Mouse (Mus musculus) lung, postnatal 0 days (tissue): ENCODE results near the gene Crb2. TPM values are rescaled to one million over a fixed set of nuclear protein-coding genes. Genes with fewer than 3 reads are reported as not detected.

Experiments
- ATAC-seq: fragments of 200-750 bp; cut with Nextera tagmentation; 2 replicates; pipeline ENCODE4 v1.8.0; 2017; ENCODE audit warnings: moderate library complexity
- DNase-seq: peaks from one replicate; pipeline ENCODE4 v3.0.0-alpha.2; 2016; ENCODE audit warnings: low spot score
- H3K27ac ChIP-seq: fragments of 300-500 bp; sonication (generic); 2 replicates; pipeline ENCODE4 v1.5.1; 2014; ENCODE audit warnings: antibody characterized with exemption, mild to moderate bottlenecking, low read length, mixed read lengths
- H3K27me3 ChIP-seq: fragments of 300-500 bp; sonication (generic); replicated peaks from 2 replicates; pipeline ENCODE4 v1.6.1; 2014; ENCODE audit warnings: low read length, mixed read lengths; ENCODE audit not compliant: insufficient read depth
- H3K36me3 ChIP-seq: fragments of 300-500 bp; sonication (generic); 2 replicates; pipeline ENCODE4 v1.6.1; 2014; ENCODE audit warnings: low read length, mixed read lengths; ENCODE audit not compliant: insufficient read depth
- H3K4me1 ChIP-seq: fragments of 300-500 bp; sonication (generic); 2 replicates; pipeline ENCODE4 v1.6.1; 2014; ENCODE audit warnings: antibody characterized with exemption, low read depth, low read length, mixed read lengths; ENCODE audit not compliant: insufficient read depth
- H3K4me2 ChIP-seq: fragments of 300-500 bp; sonication (generic); replicated peaks from 2 replicates; pipeline ENCODE4 v1.6.1; 2014; ENCODE audit warnings: low read depth, mild to moderate bottlenecking, low read length, moderate library complexity, mixed read lengths
- H3K4me3 ChIP-seq: fragments of 300-500 bp; sonication (generic); 2 replicates; pipeline ENCODE4 v1.5.1; 2014; ENCODE audit warnings: low read depth, low read length
- H3K9ac ChIP-seq: fragments of 300-500 bp; sonication (generic); replicated peaks from 2 replicates; pipeline ENCODE4 v1.6.1; 2014; ENCODE audit warnings: low read depth, mild to moderate bottlenecking
- H3K9me3 ChIP-seq: fragments of 300-500 bp; sonication (generic); 2 replicates; pipeline ENCODE4 v1.6.1; 2016; ENCODE audit warnings: low read length, mixed read lengths
- CTCF ChIP-seq: IDR thresholded peaks from 2 replicates; pipeline ENCODE4 v1.5.1; 2016; ENCODE audit warnings: antibody characterized with exemption, mild to moderate bottlenecking
- EP300 ChIP-seq: IDR thresholded peaks from 2 replicates; pipeline ENCODE4 v1.6.1; 2016; ENCODE audit warnings: antibody characterized with exemption, mild to moderate bottlenecking, control low read depth
- WGBS: fragments of 180-500 bp; shearing (Covaris S2); extraction: QIAGEN DNeasy Blood & Tissue Kit; methylation state at CpG from one replicate; pipeline ENCODE4 v1.1.7; 2014; 5-methylcytosine and 5-hydroxymethylcytosine counted together
- polyA plus RNA-seq: library from polyadenylated mRNA; unstranded; fragments of >200 nt; fragmentation: Nextera tagmentation; extraction: Ambion mirVana; gene quantifications from 2 replicates; pipeline ENCODE4 v1.2.1, GENCODE M21; 2015

Gene Crb2
- polyA plus RNA-seq, 1 experiment from 2014 or later: 0.39 TPM

DNA sequence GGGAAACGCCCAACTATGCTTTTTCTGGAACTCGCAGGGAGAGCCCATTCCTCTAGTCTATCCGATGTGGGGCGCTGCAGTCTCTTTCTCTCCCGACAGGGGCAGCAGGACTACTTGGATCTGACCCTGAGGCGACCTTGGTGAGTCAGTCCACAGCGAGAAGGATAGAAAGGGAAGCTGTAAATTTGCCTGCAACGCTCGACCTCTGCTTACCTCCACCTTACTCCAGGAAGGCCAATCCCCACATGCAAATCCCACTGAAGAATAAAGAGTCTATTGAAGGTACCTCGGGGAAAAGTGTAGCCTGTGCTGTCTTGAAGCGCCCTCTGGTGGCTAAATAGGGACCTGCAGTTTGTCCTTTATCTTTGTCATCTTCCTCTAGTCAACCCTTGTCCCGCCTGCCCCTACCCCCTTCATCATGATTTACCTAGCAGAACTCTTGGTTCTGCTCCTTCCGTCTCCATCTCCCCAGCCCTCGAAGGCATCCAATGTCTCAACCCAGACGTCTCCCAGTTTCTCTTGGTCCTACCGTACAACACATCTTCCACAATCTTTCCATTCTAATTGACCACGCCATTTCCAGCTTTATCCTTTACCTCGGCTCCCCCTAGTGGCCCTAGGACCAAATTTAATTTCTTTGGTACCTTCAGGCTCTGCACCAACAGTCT lies 4.3 kb upstream of the Crb2 start:
- no peaks in the 10 kb centered on the region for H3K9me3 ChIP-seq
- H3K27me3 ChIP-seq: no peaks in the 10 kb centered on the region
- under 1% methylated on average over 18 of the region's 18 CpGs for WGBS
- no peak overlapping the region for H3K9ac ChIP-seq
- TF ChIP-seq CTCF: peak; percentile 76
- TF ChIP-seq EP300: no peak
- DNase-seq (peak; percentile 94), ATAC-seq (peak; percentile 79)
- peak overlapping the region; percentile 54 for H3K4me2 ChIP-seq
- no peaks in the 10 kb centered on the region for H3K36me3 ChIP-seq
- no peak overlapping the region for H3K27ac ChIP-seq
- peak overlapping the region; percentile 32 for H3K4me3 ChIP-seq
- peaks cover 6% of the 10 kb centered on the region; the same call in 1 of the 2 replicates for H3K4me1 ChIP-seq

GRCm38 (mm10) chr2:37774571-37774970 lies 1.5 kb upstream of the Crb2 start:
- ATAC-seq (no peak), DNase-seq (peak; percentile 48)
- WGBS: 13% methylated on average over 5 of the region's 5 CpGs
- TF ChIP-seq EP300 (no peak), CTCF (peak; percentile 76)
- Histone ChIP-seq H3K36me3 (no peaks in the 10 kb centered on the region), H3K27me3 (0 out of 2 replicates have a peak, but pooled peaks cover 3% of the 10 kb centered on the region), H3K4me2 (no peak overlapping the region), H3K9ac (no peak overlapping the region), H3K27ac (no peak overlapping the region), H3K4me1 (no peaks in the 10 kb centered on the region; the same call in 1 of the 2 replicates), H3K9me3 (no peaks in the 10 kb centered on the region), H3K4me3 (no peak overlapping the region)

DNA sequence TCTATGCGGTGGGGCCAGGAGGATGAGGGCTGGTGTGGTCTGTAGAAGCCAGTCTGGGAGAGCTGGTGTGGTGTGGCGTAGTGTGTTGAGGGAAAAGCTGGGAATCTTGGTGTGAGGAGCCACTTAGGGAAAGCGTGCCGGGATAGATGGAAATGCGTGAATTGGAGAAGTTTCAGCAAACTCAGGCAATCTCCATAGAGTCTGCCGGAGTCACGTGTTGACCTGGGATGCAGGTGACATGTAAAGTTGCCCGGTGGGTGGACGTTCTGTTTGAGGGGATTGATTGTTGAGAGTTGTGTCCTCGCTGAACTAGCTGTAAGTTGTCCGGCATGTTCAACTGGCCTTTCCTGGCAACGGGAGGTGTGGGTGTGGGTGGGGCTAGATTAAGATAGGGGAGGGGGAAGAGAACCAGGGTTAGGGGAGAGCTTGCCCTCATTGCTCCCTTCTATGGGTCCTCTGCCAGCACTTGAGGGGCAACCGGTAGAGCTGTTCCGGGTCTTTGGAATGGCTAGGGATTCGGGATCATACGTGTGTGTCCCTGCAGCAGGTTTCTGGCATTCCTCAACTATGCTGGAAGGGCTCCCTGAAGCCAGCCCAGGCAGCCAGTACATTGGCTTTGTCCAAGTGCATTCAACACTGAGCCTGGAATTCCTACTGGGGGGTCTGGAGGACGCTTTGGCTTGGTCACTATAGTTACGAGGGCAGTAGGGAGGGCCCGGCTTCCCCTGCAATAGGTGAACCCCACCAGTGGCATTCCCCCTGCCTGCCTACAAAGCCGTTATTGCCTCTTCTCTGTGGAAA lies 762 bp downstream of the Crb2 start:
- ATAC-seq (no peak), DNase-seq (no peak)
- Histone ChIP-seq H3K4me1 (no peaks in the 10 kb centered on the region; the same call in 1 of the 2 replicates), H3K27me3 (0 out of 2 replicates have a peak, but pooled peaks cover 3% of the 10 kb centered on the region), H3K9me3 (no peaks in the 10 kb centered on the region), H3K9ac (no peak overlapping the region), H3K36me3 (no peaks in the 10 kb centered on the region), H3K4me3 (no peak overlapping the region), H3K27ac (no peak overlapping the region), H3K4me2 (peak overlapping the region; percentile 41; the same call in 1 of the 2 replicates)
- WGBS: 21% methylated on average over 20 of the region's 20 CpGs
- TF ChIP-seq EP300 (no peak), CTCF (no peak)

GRCm38 (mm10) chr2:37777958-37778720 lies 2.1 kb downstream of the Crb2 start:
- Histone ChIP-seq H3K36me3 (no peaks in the 10 kb centered on the region), H3K27ac (no peak overlapping the region), H3K9me3 (no peaks in the 10 kb centered on the region), H3K4me3 (no peak overlapping the region), H3K4me2 (no peak overlapping the region), H3K4me1 (no peaks in the 10 kb centered on the region; the same call in 1 of the 2 replicates), H3K9ac (no peak overlapping the region), H3K27me3 (0 out of 2 replicates have a peak, but pooled peaks cover 3% of the 10 kb centered on the region)
- TF ChIP-seq EP300: no peak
- TF ChIP-seq CTCF: no peak
- DNase-seq (no peak), ATAC-seq (no peak)
- WGBS: 43% methylated on average over 10 of the region's 10 CpGs

DNA sequence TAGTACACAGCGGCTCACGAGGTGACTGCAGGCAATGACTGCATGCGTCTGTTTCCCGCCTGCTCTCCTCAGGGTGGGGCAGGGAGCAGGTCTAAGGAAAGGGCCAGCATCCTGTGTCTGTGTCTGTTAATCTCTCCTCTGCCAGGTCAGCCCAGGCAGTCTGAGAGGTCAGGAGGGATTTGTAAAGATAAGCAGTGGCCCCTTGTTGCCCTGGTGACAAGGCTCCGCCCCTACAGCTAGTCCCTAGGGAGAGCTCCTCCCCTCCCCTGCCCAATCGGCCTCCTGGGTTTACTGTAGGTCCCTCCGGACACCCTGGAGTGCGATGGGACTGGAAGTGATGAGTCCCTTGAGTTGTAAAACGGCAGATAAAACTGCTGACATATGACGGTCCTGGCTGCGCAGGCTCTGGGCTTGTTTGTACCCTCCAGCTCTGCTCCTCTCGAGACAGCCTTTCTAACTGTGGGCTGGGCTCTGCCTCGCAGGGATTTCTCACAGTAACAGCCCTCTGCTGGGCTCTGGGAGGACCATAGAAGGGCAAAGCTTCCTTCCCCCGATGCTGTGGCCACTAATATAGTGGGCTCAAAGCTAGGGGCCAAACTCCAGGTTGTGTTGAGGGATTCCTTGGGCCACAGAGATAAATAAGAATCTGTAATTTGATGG lies 4.4 kb downstream of the Crb2 start:
- H3K4me2 ChIP-seq: peak overlapping the region; percentile 43
- H3K36me3 ChIP-seq: no peaks in the 10 kb centered on the region
- H3K27ac ChIP-seq: no peak overlapping the region
- TF ChIP-seq EP300: no peak
- no peak for TF ChIP-seq CTCF
- no peak overlapping the region for H3K9ac ChIP-seq
- ATAC-seq (peak; percentile 80), DNase-seq (peak; percentile 54)
- H3K9me3 ChIP-seq: no peaks in the 10 kb centered on the region
- H3K27me3 ChIP-seq: 0 out of 2 replicates have a peak, but pooled peaks cover 3% of the 10 kb centered on the region
- H3K4me1 ChIP-seq: no peaks in the 10 kb centered on the region; the same call in 1 of the 2 replicates
- 2% methylated on average over 14 of the region's 14 CpGs for WGBS
- no peak overlapping the region for H3K4me3 ChIP-seq
